Mouse (Mus musculus): ENCODE results near the gene Dcaf1.

DNA sequence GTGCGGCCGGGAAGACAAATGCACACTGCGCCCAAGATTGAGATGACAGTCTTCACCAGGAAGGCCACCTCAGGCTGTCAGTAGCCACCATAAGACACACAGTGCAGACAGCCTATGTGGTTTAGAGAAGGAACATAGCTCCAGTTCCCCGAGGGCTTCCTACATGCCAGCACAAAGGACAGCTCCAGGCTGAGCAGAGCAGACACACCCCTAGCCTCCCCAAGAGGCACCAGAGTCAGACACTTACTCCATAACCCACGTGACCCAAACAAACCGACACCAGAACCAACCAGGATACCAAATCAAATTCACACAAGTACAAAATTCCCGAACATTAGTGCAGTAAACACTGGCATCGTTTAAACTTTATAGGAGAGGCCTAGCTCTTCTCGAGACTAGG, 67.6 kb downstream of the Dcaf1 start:
- TF ChIP-seq CTCF (IDR thresholded peaks at IDR 0.05; ENCODE audit: low read depth, low read length) (no peak), GATA1 (IDR thresholded peaks at IDR 0.05; ENCODE audit: borderline replicate concordance, low read length) (no peak), TAL1 (conservative IDR thresholded peaks at IDR 0.05; ENCODE audit: low read depth, low read length) (no peak), POLR2AphosphoS5 (IDR thresholded peaks at IDR 0.05; ENCODE audit: insufficient replicate concordance, low read depth, low read length) (no peak), GATA2 (IDR thresholded peaks at IDR 0.05; ENCODE audit: borderline replicate concordance, low read depth, low read length) (no peak)
